Mouse (Mus musculus): ENCODE data around the gene Dlgap1. TPM values are rescaled to one million over a fixed set of nuclear protein-coding genes. Genes with fewer than 3 reads are reported as not detected.

The Dlgap1 gene
- total RNA-seq (2014; rRNA removed; ENCODE audit: low replicate concordance), result 0.15 and 0.76 TPM in 2 replicates
- 0.10 and 0.20 TPM in 2 replicates for polyA plus RNA-seq (2015; fragmentation: Nextera tagmentation; extraction: Ambion mirVana)

GRCm38 (mm10) chr17:69969021-69969815 is at the start of gene Dlgap1:
Gene Dlgap1, plus strand, starts transcription at chr17:69969073.
- peaks cover 41% of the 10 kb centered on the region for H3K27me3 ChIP-seq (ENCODE audit: control insufficient read depth, insufficient read depth, low read length)
- H3K4me3 ChIP-seq (ENCODE audit: low read depth, low read length), result peak within 1 kb of the TSS; percentile 48
- WGBS, result 1% methylated on average over 74 of the region's 105 CpGs
- peak within 1 kb of the TSS; percentile 76 for H3K4me2 ChIP-seq (ENCODE audit: low read depth, low read length)
- TF ChIP-seq EP300 (IDR thresholded peaks at IDR 0.05; ENCODE audit: low read depth), result no peak
- peak; percentile 13; the same call in 1 of the 2 replicates for TF ChIP-seq CTCF (IDR thresholded peaks at IDR 0.05; ENCODE audit: low read depth)
- DNase-seq (ENCODE audit: low spot score) (peak; percentile 45), ATAC-seq (ENCODE audit: insufficient read depth, low read depth) (peak; percentile 90)
- H3K36me3 ChIP-seq (replicated peaks; ENCODE audit: control insufficient read depth, insufficient read depth, low read length), result no peaks in the 10 kb centered on the region
- no peak within 1 kb of the TSS for H3K9ac ChIP-seq (replicated peaks; ENCODE audit: low read depth, low read length)
- no peaks in the 10 kb centered on the region for H3K4me1 ChIP-seq (ENCODE audit: control insufficient read depth, insufficient read depth)
- no peak within 1 kb of the TSS for H3K27ac ChIP-seq (ENCODE audit: low read depth)
- no peaks in the 10 kb centered on the region for H3K9me3 ChIP-seq (replicated peaks; ENCODE audit: control insufficient read depth, low read length)

- Histone ChIP-seq H3K4me2 (ENCODE audit: low read depth, low read length) (no peak overlapping the region), H3K4me3 (ENCODE audit: low read depth, low read length) (no peak overlapping the region), H3K9me3 (replicated peaks; ENCODE audit: control insufficient read depth, low read length) (no peaks in the 10 kb centered on the region), H3K9ac (replicated peaks; ENCODE audit: low read depth, low read length) (no peak overlapping the region), H3K4me1 (ENCODE audit: control insufficient read depth, insufficient read depth) (no peaks in the 10 kb centered on the region), H3K36me3 (replicated peaks; ENCODE audit: control insufficient read depth, insufficient read depth, low read length) (no peaks in the 10 kb centered on the region), H3K27ac (ENCODE audit: low read depth) (no peak overlapping the region), H3K27me3 (ENCODE audit: control insufficient read depth, insufficient read depth, low read length) (no peaks in the 10 kb centered on the region)
- DNase-seq (ENCODE audit: low spot score) (no peak), ATAC-seq (ENCODE audit: insufficient read depth, low read depth) (no peak)
- 49% methylated on average over 1 of the region's 1 CpGs for WGBS
- TF ChIP-seq CTCF (IDR thresholded peaks at IDR 0.05; ENCODE audit: low read depth) (no peak), EP300 (IDR thresholded peaks at IDR 0.05; ENCODE audit: low read depth) (no peak)
These were observed 13.9 kb upstream of the Dlgap1 start for GRCm38 (mm10) chr17:69954936-69955335.

DNA sequence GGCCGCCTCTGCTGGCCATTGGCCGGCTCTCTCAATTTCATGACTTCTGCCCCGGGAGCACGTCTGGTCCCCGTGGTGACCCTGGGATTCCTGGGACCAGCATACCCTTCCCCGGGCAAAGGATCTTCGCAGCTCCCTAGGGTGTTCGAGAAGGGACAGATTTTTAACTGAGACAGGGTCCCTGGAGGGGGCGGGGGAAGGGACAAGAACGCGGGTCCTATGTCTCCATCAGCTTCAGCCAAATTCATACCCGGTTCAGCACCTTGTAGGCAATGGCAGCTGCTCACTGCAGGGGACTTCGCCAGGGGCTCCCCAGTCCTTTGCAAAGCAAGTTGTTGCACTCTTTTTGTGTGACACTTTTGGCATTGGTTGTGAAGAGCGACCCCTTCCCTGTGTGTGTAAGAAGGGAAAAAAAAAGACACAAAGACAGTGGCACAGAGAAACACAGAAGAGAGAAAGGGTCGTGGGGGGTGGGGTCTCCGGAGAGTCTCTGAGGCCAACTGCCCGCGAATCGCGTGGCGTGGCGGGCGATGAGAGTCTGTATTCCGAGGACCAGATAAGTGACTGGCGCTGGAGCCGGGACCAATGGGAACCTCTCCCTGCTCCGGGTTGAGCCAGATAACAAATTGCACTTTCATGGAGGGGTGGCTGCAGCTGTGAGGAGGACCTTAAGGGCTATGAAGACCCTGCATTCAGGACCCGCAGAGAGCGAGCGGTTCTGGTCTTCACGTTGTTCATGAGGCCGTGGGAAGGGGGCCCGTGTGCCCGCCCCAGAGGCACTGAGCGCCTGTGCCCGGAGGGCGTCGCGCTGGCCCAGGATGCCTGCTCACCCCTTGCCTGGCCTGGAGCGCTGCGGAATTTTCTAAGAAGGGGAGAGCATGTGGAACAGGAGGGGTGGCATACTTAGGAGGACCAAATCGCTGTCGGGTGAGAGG is 1.2 kb downstream of the Dlgap1 start:
- DNase-seq (ENCODE audit: low spot score), result no peak
- Histone ChIP-seq H3K4me3 (ENCODE audit: low read depth, low read length) (peak overlapping the region; percentile 48), H3K9ac (replicated peaks; ENCODE audit: low read depth, low read length) (no peak overlapping the region), H3K4me1 (ENCODE audit: control insufficient read depth, insufficient read depth) (no peaks in the 10 kb centered on the region), H3K4me2 (ENCODE audit: low read depth, low read length) (peak overlapping the region; percentile 76), H3K27ac (ENCODE audit: low read depth) (no peak overlapping the region), H3K27me3 (ENCODE audit: control insufficient read depth, insufficient read depth, low read length) (peaks cover 41% of the 10 kb centered on the region), H3K9me3 (replicated peaks; ENCODE audit: control insufficient read depth, low read length) (no peaks in the 10 kb centered on the region), H3K36me3 (replicated peaks; ENCODE audit: control insufficient read depth, insufficient read depth, low read length) (no peaks in the 10 kb centered on the region)
- TF ChIP-seq EP300 (IDR thresholded peaks at IDR 0.05; ENCODE audit: low read depth) (no peak), CTCF (IDR thresholded peaks at IDR 0.05; ENCODE audit: low read depth) (no peak)
- no peak for ATAC-seq (ENCODE audit: insufficient read depth, low read depth)
- WGBS, result 2% methylated on average over 43 of the region's 43 CpGs

- H3K9me3 ChIP-seq (replicated peaks; ENCODE audit: control insufficient read depth, low read length), result no peaks in the 10 kb centered on the region
- TF ChIP-seq EP300 (IDR thresholded peaks at IDR 0.05; ENCODE audit: low read depth), result no peak
- TF ChIP-seq CTCF (IDR thresholded peaks at IDR 0.05; ENCODE audit: low read depth), result no peak
- 67% methylated on average over 3 of the region's 3 CpGs for WGBS
These were observed 4.2 kb downstream of the Dlgap1 start for GRCm38 (mm10) chr17:69973081-69973480.

GRCm38 (mm10) chr17:69973991-69974390 is 5.1 kb downstream of the Dlgap1 start:
- Histone ChIP-seq H3K9ac (replicated peaks; ENCODE audit: low read depth, low read length) (no peak overlapping the region), H3K36me3 (replicated peaks; ENCODE audit: control insufficient read depth, insufficient read depth, low read length) (no peaks in the 10 kb centered on the region), H3K4me3 (ENCODE audit: low read depth, low read length) (no peak overlapping the region), H3K27ac (ENCODE audit: low read depth) (no peak overlapping the region), H3K27me3 (ENCODE audit: control insufficient read depth, insufficient read depth, low read length) (peaks cover 32% of the 10 kb centered on the region), H3K4me2 (ENCODE audit: low read depth, low read length) (no peak overlapping the region), H3K9me3 (replicated peaks; ENCODE audit: control insufficient read depth, low read length) (no peaks in the 10 kb centered on the region), H3K4me1 (ENCODE audit: control insufficient read depth, insufficient read depth) (no peaks in the 10 kb centered on the region)
- no peak for ATAC-seq (ENCODE audit: insufficient read depth, low read depth)
- no peak for DNase-seq (ENCODE audit: low spot score)
- 28% methylated on average over 6 of the region's 6 CpGs for WGBS
- TF ChIP-seq EP300 (IDR thresholded peaks at IDR 0.05; ENCODE audit: low read depth) (no peak), CTCF (IDR thresholded peaks at IDR 0.05; ENCODE audit: low read depth) (no peak)

More at GRCm38 (mm10) chr17:69973081-69973480, 4.2 kb downstream of the Dlgap1 start:
- DNase-seq (ENCODE audit: low spot score) (no peak), ATAC-seq (ENCODE audit: insufficient read depth, low read depth) (no peak)
- peaks cover 41% of the 10 kb centered on the region for H3K27me3 ChIP-seq (ENCODE audit: control insufficient read depth, insufficient read depth, low read length)
- no peaks in the 10 kb centered on the region for H3K4me1 ChIP-seq (ENCODE audit: control insufficient read depth, insufficient read depth)
- no peak overlapping the region for H3K27ac ChIP-seq (ENCODE audit: low read depth)
- no peak overlapping the region for H3K4me2 ChIP-seq (ENCODE audit: low read depth, low read length)
- no peaks in the 10 kb centered on the region for H3K36me3 ChIP-seq (replicated peaks; ENCODE audit: control insufficient read depth, insufficient read depth, low read length)
- H3K4me3 ChIP-seq (ENCODE audit: low read depth, low read length), result no peak overlapping the region
- no peak overlapping the region for H3K9ac ChIP-seq (replicated peaks; ENCODE audit: low read depth, low read length)
